Mouse (Mus musculus) kidney, embryonic 16.5 days (tissue): Measurements from ENCODE around the gene Slc24a3. TPM values are rescaled to one million over a fixed set of nuclear protein-coding genes. Genes with fewer than 3 reads are reported as not detected.

Experiments
- ATAC-seq: fragments of 200-750 bp; cut with Nextera tagmentation; 2 replicates; pipeline ENCODE4 v1.8.0; 2017; ENCODE audit warnings: moderate TSS enrichment; ENCODE audit not compliant: low FRiP score, low TSS enrichment
- H3K27ac ChIP-seq: fragments of 300-500 bp; sonication (generic); 2 replicates; pipeline ENCODE4 v1.5.1; 2014; ENCODE audit warnings: low read length
- H3K27me3 ChIP-seq: fragments of 300-500 bp; sonication (generic); 2 replicates; pipeline ENCODE4 v1.6.1; 2014; ENCODE audit warnings: low read length, control low read depth, mixed read lengths; ENCODE audit not compliant: insufficient read depth
- H3K36me3 ChIP-seq: fragments of 300-500 bp; sonication (generic); 2 replicates; pipeline ENCODE4 v1.6.1; 2014; ENCODE audit warnings: low read length, control low read depth, mixed read lengths; ENCODE audit not compliant: insufficient read depth
- H3K4me1 ChIP-seq: fragments of 300-500 bp; sonication (generic); 2 replicates; pipeline ENCODE4 v1.6.1; 2014; ENCODE audit warnings: low read length, control low read depth, mixed read lengths; ENCODE audit not compliant: insufficient read depth
- H3K4me2 ChIP-seq: fragments of 300-500 bp; sonication (generic); replicated peaks from 2 replicates; pipeline ENCODE4 v1.6.1; 2014; ENCODE audit warnings: low read depth, low read length
- H3K4me3 ChIP-seq: fragments of 300-500 bp; sonication (generic); 2 replicates; pipeline ENCODE4 v1.5.1; 2014; ENCODE audit warnings: mild to moderate bottlenecking, low read length
- H3K9ac ChIP-seq: fragments of 300-500 bp; sonication (generic); replicated peaks from 2 replicates; pipeline ENCODE4 v1.6.1; 2014; ENCODE audit warnings: low read length
- H3K9me3 ChIP-seq: fragments of 300-500 bp; sonication (generic); 2 replicates; pipeline ENCODE4 v1.6.1; 2016; ENCODE audit warnings: low read length, control low read depth
- WGBS: fragments of 180-500 bp; shearing (Covaris S2); extraction: QIAGEN DNeasy Blood & Tissue Kit; methylation state at CpG from one replicate; pipeline ENCODE4 v1.1.7; 2014; 5-methylcytosine and 5-hydroxymethylcytosine counted together
- polyA plus RNA-seq: library from polyadenylated mRNA; unstranded; fragments of >200 nt; fragmentation: Nextera tagmentation; extraction: Ambion mirVana; gene quantifications from 2 replicates; pipeline ENCODE4 v1.2.1, GENCODE M21; 2015

Gene Slc24a3
- 0.66 and 1.0 TPM in 2 replicates for polyA plus RNA-seq

- Histone ChIP-seq H3K4me2 (peak within 1 kb of the TSS; percentile 90), H3K27me3 (0 out of 2 replicates have a peak, but pooled peaks cover 8% of the 10 kb centered on the region), H3K36me3 (no peaks in the 10 kb centered on the region), H3K9ac (peak within 1 kb of the TSS; percentile 81), H3K4me3 (peak within 1 kb of the TSS; percentile 74), H3K4me1 (peaks cover 9% of the 10 kb centered on the region; the same call in 1 of the 2 replicates), H3K27ac (peak within 1 kb of the TSS; percentile 69), H3K9me3 (no peaks in the 10 kb centered on the region)
- peak; percentile 94 for ATAC-seq
- WGBS, result under 1% methylated on average over 36 of the region's 100 CpGs
These were observed at the start of gene Slc24a3 for GRCm38 (mm10) chr2:145167664-145168360. Slc24a3 (plus strand) TSS chr2:145167754.

- no peak for ATAC-seq
- Histone ChIP-seq H3K9ac (no peak overlapping the region), H3K4me3 (no peak overlapping the region), H3K4me1 (no peaks in the 10 kb centered on the region), H3K36me3 (no peaks in the 10 kb centered on the region), H3K27ac (no peak overlapping the region), H3K4me2 (no peak overlapping the region), H3K9me3 (no peaks in the 10 kb centered on the region), H3K27me3 (no peaks in the 10 kb centered on the region)
- 77% methylated on average over 5 of the region's 5 CpGs for WGBS
These were observed 49.8 kb upstream of the Slc24a3 start for GRCm38 (mm10) chr2:145117762-145118161.

GRCm38 (mm10) chr2:145127747-145128146, 39.8 kb upstream of the Slc24a3 start:
- Histone ChIP-seq H3K27me3 (no peaks in the 10 kb centered on the region), H3K9me3 (no peaks in the 10 kb centered on the region), H3K4me3 (no peak overlapping the region), H3K4me1 (no peaks in the 10 kb centered on the region), H3K36me3 (no peaks in the 10 kb centered on the region), H3K9ac (no peak overlapping the region), H3K27ac (no peak overlapping the region), H3K4me2 (no peak overlapping the region)
- no peak for ATAC-seq
- WGBS, result 87% methylated on average over 3 of the region's 3 CpGs

- H3K27ac ChIP-seq, result no peak overlapping the region
- no peaks in the 10 kb centered on the region for H3K4me1 ChIP-seq
- H3K4me3 ChIP-seq, result no peak overlapping the region
- no peaks in the 10 kb centered on the region for H3K36me3 ChIP-seq
- ATAC-seq, result no peak
- H3K4me2 ChIP-seq, result no peak overlapping the region
- H3K9me3 ChIP-seq, result no peaks in the 10 kb centered on the region
- WGBS, result 63% methylated on average over 4 of the region's 4 CpGs
- H3K27me3 ChIP-seq, result no peaks in the 10 kb centered on the region
- H3K9ac ChIP-seq, result no peak overlapping the region
These were observed 30.8 kb upstream of the Slc24a3 start for GRCm38 (mm10) chr2:145136625-145137291.

GRCm38 (mm10) chr2:145150407-145150806, 17.1 kb upstream of the Slc24a3 start:
- Histone ChIP-seq H3K9me3 (no peaks in the 10 kb centered on the region), H3K36me3 (no peaks in the 10 kb centered on the region), H3K9ac (no peak overlapping the region), H3K27ac (no peak overlapping the region), H3K4me1 (no peaks in the 10 kb centered on the region), H3K27me3 (no peaks in the 10 kb centered on the region), H3K4me2 (no peak overlapping the region), H3K4me3 (no peak overlapping the region)
- WGBS, result 83% methylated on average over 1 of the region's 1 CpGs
- ATAC-seq, result no peak

GRCm38 (mm10) chr2:145150821-145151220, 16.7 kb upstream of the Slc24a3 start:
- no peak overlapping the region for H3K9ac ChIP-seq
- 88% methylated on average over 3 of the region's 3 CpGs for WGBS
- H3K9me3 ChIP-seq, result no peaks in the 10 kb centered on the region
- no peaks in the 10 kb centered on the region for H3K4me1 ChIP-seq
- no peaks in the 10 kb centered on the region for H3K27me3 ChIP-seq
- ATAC-seq, result no peak
- no peak overlapping the region for H3K27ac ChIP-seq
- H3K4me3 ChIP-seq, result no peak overlapping the region
- H3K36me3 ChIP-seq, result no peaks in the 10 kb centered on the region
- no peak overlapping the region for H3K4me2 ChIP-seq

GRCm38 (mm10) chr2:145152281-145152680, 15.3 kb upstream of the Slc24a3 start:
- ATAC-seq, result no peak
- no peaks in the 10 kb centered on the region for H3K4me1 ChIP-seq
- 78% methylated on average over 1 of the region's 1 CpGs for WGBS
- H3K9me3 ChIP-seq, result no peaks in the 10 kb centered on the region
- H3K4me2 ChIP-seq, result no peak overlapping the region
- no peaks in the 10 kb centered on the region for H3K36me3 ChIP-seq
- no peak overlapping the region for H3K9ac ChIP-seq
- no peak overlapping the region for H3K4me3 ChIP-seq
- no peak overlapping the region for H3K27ac ChIP-seq
- no peaks in the 10 kb centered on the region for H3K27me3 ChIP-seq

- no peak for ATAC-seq
- Histone ChIP-seq H3K36me3 (no peaks in the 10 kb centered on the region), H3K4me1 (no peaks in the 10 kb centered on the region), H3K4me3 (no peak overlapping the region), H3K27me3 (no peaks in the 10 kb centered on the region), H3K9me3 (no peaks in the 10 kb centered on the region), H3K4me2 (no peak overlapping the region), H3K9ac (no peak overlapping the region), H3K27ac (no peak overlapping the region)
- WGBS, result 83% methylated on average over 1 of the region's 1 CpGs
These were observed 8.6 kb upstream of the Slc24a3 start for GRCm38 (mm10) chr2:145158972-145159371.

- ATAC-seq, result peak; percentile 89
These were observed 6.4 kb upstream of the Slc24a3 start for GRCm38 (mm10) chr2:145161046-145161700.

More at GRCm38 (mm10) chr2:145161046-145161700, 6.4 kb upstream of the Slc24a3 start:
- no peak overlapping the region for H3K4me3 ChIP-seq
- no peak overlapping the region for H3K4me2 ChIP-seq
- H3K27ac ChIP-seq, result no peak overlapping the region
- H3K9me3 ChIP-seq, result no peaks in the 10 kb centered on the region
- H3K36me3 ChIP-seq, result no peaks in the 10 kb centered on the region
- no peaks in the 10 kb centered on the region for H3K4me1 ChIP-seq
- no peaks in the 10 kb centered on the region for H3K27me3 ChIP-seq
- no peak overlapping the region for H3K9ac ChIP-seq
- 28% methylated on average over 12 of the region's 12 CpGs for WGBS
